Mouse (Mus musculus) cerebellum, adult 2 months (tissue): ENCODE data around the gene Rfc1.

ENCODE experiments used
- CTCF ChIP-seq: fragments of 200-500 bp; IDR thresholded peaks from 2 replicates; pipeline ENCODE4 v1.5.1; 2011; ENCODE audit warnings: low read depth, mild to moderate bottlenecking, control low read depth, low read length, moderate library complexity, borderline replicate concordance; ENCODE audit not compliant: insufficient read depth
- POLR2A ChIP-seq: fragments of 200-500 bp; IDR thresholded peaks from 2 replicates; pipeline ENCODE4 v1.6.1; 2011; ENCODE audit warnings: low read length, control low read depth, borderline replicate concordance; ENCODE audit not compliant: insufficient read depth

GRCm38 (mm10) chr5:65308208-65308607 lies 27.3 kb downstream of the Rfc1 start:
- TF ChIP-seq CTCF (no peak), POLR2A (no peak)
